Mouse (Mus musculus): ENCODE measurements around the gene Rpl36a. TPM values are rescaled to one million over a fixed set of nuclear protein-coding genes. Genes with fewer than 3 reads are reported as not detected.

The Rpl36a gene
- polyA plus RNA-seq (2012; rRNA removed) = 1,080 and 1,158 TPM in 2 replicates

GRCm38 (mm10) chrX:134585103-134586002 lies at the start of gene Rpl36a:
Gene Rpl36a, plus strand, starts transcription at chrX:134585654.

DNA sequence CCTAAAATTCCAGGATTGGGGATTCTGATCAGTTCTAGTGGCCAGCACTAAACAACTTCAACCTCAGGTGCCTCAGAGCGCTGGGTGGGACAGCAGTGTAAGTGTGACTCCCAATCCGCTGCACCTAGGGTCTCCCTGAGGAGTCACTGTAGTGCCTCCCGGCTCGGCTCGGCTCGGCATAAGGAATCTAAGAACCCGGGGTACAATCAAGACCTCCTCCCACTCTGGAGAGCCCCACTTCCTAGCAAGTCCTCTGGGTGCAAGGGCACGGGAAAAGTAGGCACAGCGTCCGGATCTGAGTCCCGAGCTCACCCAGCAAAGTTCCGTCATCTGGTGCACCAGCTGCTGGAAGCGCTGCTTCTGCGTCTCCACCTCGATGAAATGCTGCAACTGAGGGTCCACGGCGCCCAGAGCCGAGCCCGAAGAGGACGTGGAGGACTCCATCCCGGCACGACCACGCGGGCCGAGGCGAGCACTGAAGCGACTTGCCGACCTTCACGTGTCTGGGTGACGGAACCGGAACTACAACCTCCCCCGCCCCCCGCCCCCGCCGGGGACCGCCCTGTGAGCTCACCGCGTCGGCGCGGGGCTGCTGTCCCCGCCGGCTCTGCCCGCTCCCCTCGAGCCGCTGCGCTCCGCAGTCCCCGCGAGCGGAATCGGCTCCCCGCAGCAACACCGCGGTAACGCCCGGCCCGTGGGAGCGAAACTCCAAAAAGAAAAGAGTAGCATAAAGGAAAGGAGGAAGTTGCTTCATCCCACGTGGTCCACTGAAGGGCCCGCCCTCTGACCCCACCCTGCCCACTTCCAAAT lies 44.1 kb upstream of the Rpl36a start, which contains the start of gene Timm8a1:
TSS of gene Timm8a1 (minus strand) at position 721 of the 810 bp plus-strand sequence.

DNA sequence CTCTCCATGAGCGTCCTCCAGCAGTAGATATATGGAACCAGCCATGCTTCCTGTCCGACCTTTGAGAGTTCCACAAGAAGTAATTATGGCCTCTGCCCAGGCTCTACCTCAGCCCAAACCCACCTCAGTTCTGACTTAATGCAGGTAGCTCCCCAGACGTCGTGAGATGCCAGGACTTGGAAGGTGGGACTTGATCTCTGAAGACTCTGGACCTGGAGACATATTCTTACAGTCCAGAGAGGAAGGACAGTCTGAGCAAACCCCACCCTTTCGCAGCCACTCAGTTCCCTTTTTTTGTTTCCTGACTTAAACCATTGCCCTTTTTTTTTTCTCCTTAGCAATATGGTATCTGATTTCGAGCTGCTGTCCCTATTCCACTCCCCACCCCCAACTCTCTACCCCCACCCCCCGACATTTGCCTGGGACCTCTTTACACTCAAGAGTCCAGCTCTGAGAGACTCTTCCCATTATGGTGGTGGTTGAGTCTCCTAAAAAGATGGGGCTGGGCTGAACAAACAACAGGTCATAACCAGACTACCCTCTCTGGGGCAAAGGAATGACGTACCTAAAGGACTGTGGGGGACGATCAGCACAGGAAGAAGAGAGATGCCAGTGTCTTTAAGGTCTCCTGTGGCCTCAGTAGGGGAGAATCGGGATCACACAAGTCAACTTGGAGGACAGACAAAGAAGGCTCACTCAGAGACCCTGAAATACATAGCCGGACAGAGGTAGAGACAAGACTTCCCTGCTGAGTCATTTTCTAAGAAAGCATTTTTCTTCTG lies 2.4 kb upstream of the Rpl36a start, which contains the start of gene Btk:
TSS of gene Btk (minus strand) at position 683 of the 782 bp plus-strand sequence.

DNA sequence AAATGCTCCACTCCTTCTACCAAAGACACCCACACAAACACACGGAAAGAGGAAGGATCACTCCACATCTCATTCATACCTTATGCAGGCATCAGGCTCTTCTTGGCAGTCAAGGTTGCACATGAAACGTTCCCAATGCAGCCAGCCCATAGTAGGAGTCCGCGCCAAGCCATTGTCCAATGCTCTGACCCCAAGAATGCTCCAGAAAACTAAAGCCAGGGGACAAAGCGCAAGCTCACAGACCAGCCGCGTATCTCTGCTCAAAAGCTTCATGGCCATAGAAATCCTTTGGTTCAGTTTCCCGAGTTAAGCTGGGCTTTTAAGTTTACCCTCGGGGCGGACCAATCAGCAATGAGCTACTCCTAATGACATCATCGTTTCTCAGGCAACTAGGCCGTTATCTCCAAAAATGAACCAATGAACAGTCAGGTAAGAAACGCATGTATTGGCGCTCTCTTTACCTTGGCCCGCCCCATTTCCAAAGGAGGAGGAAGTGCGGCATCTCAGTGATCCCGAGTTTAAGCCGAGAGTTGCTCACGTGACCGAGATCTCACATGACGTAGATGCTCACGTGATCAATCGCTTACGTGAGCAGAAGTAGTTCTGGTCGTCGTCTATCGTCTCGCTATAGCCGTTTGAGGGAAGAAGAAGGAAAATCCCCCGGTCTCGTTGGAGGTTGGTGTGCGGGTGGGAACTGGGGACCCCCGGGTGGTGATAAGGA lies 15.4 kb downstream of the Rpl36a start, which contains the start of the genes Gla and Hnrnph2:
TSS of gene Gla (minus strand) at position 467 of the 721 bp plus-strand sequence.
TSS of gene Hnrnph2 (plus strand) at position 521 of the 721 bp plus-strand sequence.

Other genes with a start within 250 kb of the Rpl36a start
- gene Drp2, start 181.1 kb upstream of the Rpl36a start, polyA plus RNA-seq (2012; rRNA removed) = 33.9 and 38.0 TPM in 2 replicates
- gene Taf7l, start 109.2 kb upstream of the Rpl36a start, polyA plus RNA-seq (2012; rRNA removed) = 0.07 and 0.23 TPM in 2 replicates
- gene Timm8a1, start 43.8 kb upstream of the Rpl36a start, polyA plus RNA-seq (2012; rRNA removed) = 14.1 and 14.9 TPM in 2 replicates
- gene Btk, start 2.1 kb upstream of the Rpl36a start, polyA plus RNA-seq (2012; rRNA removed) = 0.34 and 0.43 TPM in 2 replicates
- 4.0 and 4.6 TPM in 2 replicates for gene Gla, start 15.5 kb downstream of the Rpl36a start, polyA plus RNA-seq (2012; rRNA removed)
- 80.8 and 84.6 TPM in 2 replicates for gene Hnrnph2, start 15.5 kb downstream of the Rpl36a start, polyA plus RNA-seq (2012; rRNA removed)
- gene Armcx4, start 100.9 kb downstream of the Rpl36a start, polyA plus RNA-seq (2012; rRNA removed) = 24.8 and 24.9 TPM in 2 replicates
- gene Armcx1, start 132.3 kb downstream of the Rpl36a start, polyA plus RNA-seq (2012; rRNA removed) = 81.1 and 91.2 TPM in 2 replicates
- gene Armcx6, start 165.8 kb downstream of the Rpl36a start, polyA plus RNA-seq (2012; rRNA removed) = 47.1 and 50.3 TPM in 2 replicates
- gene Armcx3, start 170.9 kb downstream of the Rpl36a start, polyA plus RNA-seq (2012; rRNA removed) = 62.8 and 71.6 TPM in 2 replicates
- gene Armcx2, start 223.6 kb downstream of the Rpl36a start, polyA plus RNA-seq (2012; rRNA removed) = 81.4 and 81.6 TPM in 2 replicates

Data from central nervous system, embryonic 18 days (tissue).